Mouse (Mus musculus) lung, adult 2 months (tissue): Measurements from ENCODE around the gene Igf2bp3. TPM values are rescaled to one million over a fixed set of nuclear protein-coding genes. Genes with fewer than 3 reads are reported as not detected.
A peak's percentile ranks its signal among the peaks of the same experiment; 100 is the strongest.

Source experiments
- DNase-seq: peaks from one replicate; pipeline ENCODE4 v3.0.0; 2022
- H3K4me1 ChIP-seq: fragments of 200-500 bp; 2 replicates; pipeline ENCODE4 v1.6.1; 2011; ENCODE audit warnings: low read length; ENCODE audit not compliant: control insufficient read depth, insufficient read depth
- H3K4me3 ChIP-seq: fragments of 200-500 bp; replicated peaks from 2 replicates; pipeline ENCODE3; 2011; ENCODE audit warnings: low read depth, mild to moderate bottlenecking, control low read depth, low read length; ENCODE audit errors: extremely low read depth
- CTCF ChIP-seq: fragments of 200-500 bp; IDR thresholded peaks from 2 replicates; pipeline ENCODE4 v1.5.1; 2011; ENCODE audit warnings: mild to moderate bottlenecking, low read length, control low read depth; ENCODE audit not compliant: insufficient read depth
- POLR2A ChIP-seq: fragments of 200-500 bp; IDR thresholded peaks from 2 replicates; pipeline ENCODE4 v1.6.1; 2011; ENCODE audit warnings: low read depth, mild to moderate bottlenecking, control low read depth, low read length, borderline replicate concordance; ENCODE audit errors: extremely low read depth
- WGBS: fragments of 180-500 bp; shearing (Covaris S2); methylation state at CpG from one replicate; pipeline ENCODE4 v1.1.7; 2018; 5-methylcytosine and 5-hydroxymethylcytosine counted together
- polyA plus RNA-seq: library from polyadenylated mRNA; depleted of rRNA; stranded (reverse); fragments of >200 nt; gene quantifications from 2 replicates; pipeline ENCODE4 v1.2.3, GENCODE M21; 2012

The Igf2bp3 gene
- polyA plus RNA-seq, 1 experiment: 0.07 TPM

GRCm38 (mm10) chr6:49242331-49242730 lies 27.6 kb upstream of the Igf2bp3 start:
- 90% methylated on average over 1 of the region's 1 CpGs for WGBS
- TF ChIP-seq CTCF: no peak
- no peak for TF ChIP-seq POLR2A

GRCm38 (mm10) chr6:49241562-49241961 lies 26.8 kb upstream of the Igf2bp3 start:
- H3K4me1 ChIP-seq: no peaks in the 10 kb centered on the region
- no peak overlapping the region for H3K4me3 ChIP-seq
- 95% methylated on average over 1 of the region's 1 CpGs for WGBS
- no peak for DNase-seq
- TF ChIP-seq POLR2A: no peak
- no peak for TF ChIP-seq CTCF

More at GRCm38 (mm10) chr6:49242331-49242730, 27.6 kb upstream of the Igf2bp3 start:
- no peaks in the 10 kb centered on the region for H3K4me1 ChIP-seq
- H3K4me3 ChIP-seq: no peak overlapping the region
- DNase-seq: no peak

DNA sequence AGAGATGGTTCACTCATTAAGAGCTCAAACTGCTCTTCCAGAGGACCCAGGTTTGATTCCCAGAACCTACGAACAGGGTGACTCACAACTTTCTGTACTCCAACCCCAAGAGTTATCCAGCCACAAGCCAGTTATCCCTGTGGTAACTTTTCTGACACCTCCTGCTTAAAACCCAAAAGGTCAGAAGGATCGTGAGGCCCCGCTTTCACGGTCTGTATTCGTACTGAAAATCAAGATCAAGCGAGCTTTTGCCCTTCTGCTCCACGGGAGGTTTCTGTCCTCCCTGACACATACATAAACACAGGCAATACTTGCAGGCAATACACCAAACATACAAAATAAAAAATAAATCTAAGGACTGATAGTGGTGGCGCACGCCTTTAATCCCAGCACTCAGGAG lies 21.6 kb upstream of the Igf2bp3 start:
- TF ChIP-seq CTCF: no peak
- no peak for TF ChIP-seq POLR2A
- DNase-seq: peak; percentile 100
- WGBS: 61% methylated on average over 9 of the region's 9 CpGs
- Histone ChIP-seq H3K4me3 (no peak overlapping the region), H3K4me1 (no peaks in the 10 kb centered on the region)

DNA sequence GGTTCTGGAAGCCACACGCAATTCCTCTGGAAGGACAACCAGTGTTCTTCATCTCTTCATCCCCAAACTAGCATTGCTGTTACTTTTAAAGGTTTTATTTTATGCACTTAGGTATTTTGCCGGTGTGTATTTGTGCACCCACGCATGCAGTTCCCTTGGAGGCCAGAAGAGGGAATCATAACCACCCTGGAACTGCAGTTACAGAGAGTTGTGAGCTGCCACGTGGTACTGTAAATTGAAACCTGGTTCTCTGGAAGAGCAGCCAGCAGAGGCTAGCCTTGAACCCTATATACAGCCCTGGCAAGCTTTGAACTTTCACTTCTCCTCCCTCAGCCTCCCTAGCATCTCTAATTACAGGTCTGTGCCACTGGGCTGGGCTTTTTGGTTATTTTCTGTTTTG lies 18.6 kb upstream of the Igf2bp3 start:
- WGBS: 56% methylated on average over 4 of the region's 4 CpGs
- H3K4me1 ChIP-seq: no peaks in the 10 kb centered on the region
- H3K4me3 ChIP-seq: no peak overlapping the region
- no peak for DNase-seq
- TF ChIP-seq CTCF (peak; percentile 30; the same call in 1 of the 2 replicates), POLR2A (no peak)

- H3K4me1 ChIP-seq: no peaks in the 10 kb centered on the region
- no peak for DNase-seq
- 16% methylated on average over 7 of the region's 7 CpGs for WGBS
- H3K4me3 ChIP-seq: no peak overlapping the region
- TF ChIP-seq POLR2A (no peak), CTCF (peak; percentile 77)
These were observed 13.4 kb upstream of the Igf2bp3 start for GRCm38 (mm10) chr6:49228126-49228679.

- no peak for TF ChIP-seq CTCF
- TF ChIP-seq POLR2A: no peak
- WGBS: 9% methylated on average over 15 of the region's 15 CpGs
- DNase-seq: no peak
- no peak overlapping the region for H3K4me3 ChIP-seq
- no peaks in the 10 kb centered on the region for H3K4me1 ChIP-seq
These were observed 12.5 kb upstream of the Igf2bp3 start for GRCm38 (mm10) chr6:49227184-49227735.

GRCm38 (mm10) chr6:49225728-49226123 lies 11.0 kb upstream of the Igf2bp3 start:
- H3K4me1 ChIP-seq: no peaks in the 10 kb centered on the region
- 89% methylated on average over 3 of the region's 3 CpGs for WGBS
- TF ChIP-seq CTCF: no peak
- no peak for TF ChIP-seq POLR2A

GRCm38 (mm10) chr6:49224923-49225727 lies 10.4 kb upstream of the Igf2bp3 start:
- WGBS: 50% methylated on average over 11 of the region's 11 CpGs
- DNase-seq: no peak
- TF ChIP-seq POLR2A (no peak), CTCF (no peak)
- Histone ChIP-seq H3K4me1 (no peaks in the 10 kb centered on the region), H3K4me3 (no peak overlapping the region)

More at GRCm38 (mm10) chr6:49225728-49226123, 11.0 kb upstream of the Igf2bp3 start:
- no peak overlapping the region for H3K4me3 ChIP-seq
- no peak for DNase-seq

- TF ChIP-seq CTCF (no peak), POLR2A (no peak)
- Histone ChIP-seq H3K4me1 (peaks cover 5% of the 10 kb centered on the region; the same call in 1 of the 2 replicates), H3K4me3 (no peak overlapping the region)
- no peak for DNase-seq
- WGBS: 17% methylated on average over 7 of the region's 7 CpGs
These were observed 7.1 kb upstream of the Igf2bp3 start for GRCm38 (mm10) chr6:49221906-49222305.
